Mouse (Mus musculus): ENCODE measurements around the gene Kif26b. TPM values are rescaled to one million over a fixed set of nuclear protein-coding genes. Genes with fewer than 3 reads are reported as not detected.

Gene Kif26b
- polyA plus RNA-seq, 1 experiment from 2014 or later = 8.7 TPM

- ATAC-seq = no peak
- no peaks in the 10 kb centered on the region for H3K36me3 ChIP-seq (ENCODE audit: control insufficient read depth, insufficient read depth, low read length)
- 88% methylated on average over 6 of the region's 6 CpGs for WGBS
Measured at GRCm38 (mm10) chr1:178552278-178552897, 23.5 kb downstream of the Kif26b start.

DNA sequence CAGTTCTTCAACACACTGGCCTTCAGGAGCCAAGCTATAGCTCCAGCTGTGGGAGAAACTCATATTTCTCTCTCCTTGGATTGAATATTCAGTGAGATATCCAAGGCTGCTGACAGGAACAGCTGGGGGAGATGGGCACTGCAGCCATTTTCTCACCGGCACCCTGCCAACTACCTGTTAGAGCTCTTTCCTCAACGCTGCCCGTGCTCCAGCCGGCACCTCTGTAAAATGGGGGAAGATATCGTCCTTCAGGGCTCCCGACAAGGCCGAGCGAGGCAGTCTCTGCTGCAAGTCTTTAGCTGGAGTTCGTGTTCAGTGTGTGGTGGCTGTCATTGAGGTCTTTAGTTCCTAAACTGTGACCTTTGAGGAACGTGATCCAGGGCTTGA lies 24.0 kb downstream of the Kif26b start:
- WGBS = 58% methylated on average over 10 of the region's 10 CpGs
- H3K4me1 ChIP-seq (ENCODE audit: control insufficient read depth, insufficient read depth, low read depth, low read length) = no peaks in the 10 kb centered on the region; the same call in 1 of the 2 replicates
- ATAC-seq = no peak
- no peaks in the 10 kb centered on the region for H3K9me3 ChIP-seq (ENCODE audit: control insufficient read depth, low read length)
- H3K27ac ChIP-seq (ENCODE audit: low read depth, low read length) = no peak overlapping the region
- no peaks in the 10 kb centered on the region for H3K36me3 ChIP-seq (ENCODE audit: control insufficient read depth, insufficient read depth, low read length)
- no peaks in the 10 kb centered on the region for H3K27me3 ChIP-seq (replicated peaks; ENCODE audit: control insufficient read depth, insufficient read depth, low read length)
- no peak overlapping the region for H3K4me3 ChIP-seq (ENCODE audit: low read length)
- H3K9ac ChIP-seq (ENCODE audit: low read depth, low read length) = no peak overlapping the region
- no peak overlapping the region for H3K4me2 ChIP-seq (ENCODE audit: low read length)

More at GRCm38 (mm10) chr1:178552278-178552897, 23.5 kb downstream of the Kif26b start:
- no peaks in the 10 kb centered on the region; the same call in 1 of the 2 replicates for H3K4me1 ChIP-seq (ENCODE audit: control insufficient read depth, insufficient read depth, low read depth, low read length)
- no peaks in the 10 kb centered on the region for H3K9me3 ChIP-seq (ENCODE audit: control insufficient read depth, low read length)
- no peak overlapping the region for H3K4me2 ChIP-seq (ENCODE audit: low read length)
- H3K9ac ChIP-seq (ENCODE audit: low read depth, low read length) = no peak overlapping the region
- no peaks in the 10 kb centered on the region for H3K27me3 ChIP-seq (replicated peaks; ENCODE audit: control insufficient read depth, insufficient read depth, low read length)
- H3K4me3 ChIP-seq (ENCODE audit: low read length) = no peak overlapping the region
- no peak overlapping the region for H3K27ac ChIP-seq (ENCODE audit: low read depth, low read length)

DNA sequence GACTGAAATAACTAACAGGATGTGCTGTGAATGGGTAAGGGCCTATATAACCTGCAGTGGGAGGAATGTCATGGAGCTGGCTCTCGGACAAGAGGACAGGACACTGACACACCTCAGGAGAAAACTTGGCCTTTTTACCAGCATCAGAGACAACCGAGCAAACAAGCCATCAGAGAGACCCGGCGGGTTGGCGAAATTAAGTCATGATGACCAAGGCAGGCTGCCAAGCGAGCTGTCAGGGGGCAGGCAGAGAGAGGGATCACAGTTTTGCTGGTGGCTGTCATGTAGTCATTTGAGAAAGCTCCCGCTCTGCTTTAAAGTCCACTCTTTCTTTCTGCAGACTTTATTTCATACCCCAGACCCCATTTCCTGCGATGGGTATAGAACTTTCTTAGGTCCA lies 27.3 kb downstream of the Kif26b start:
- H3K4me3 ChIP-seq (ENCODE audit: low read length) = no peak overlapping the region
- no peak overlapping the region for H3K27ac ChIP-seq (ENCODE audit: low read depth, low read length)
- no peaks in the 10 kb centered on the region; the same call in 1 of the 2 replicates for H3K9me3 ChIP-seq (ENCODE audit: control insufficient read depth, low read length)
- WGBS = 86% methylated on average over 8 of the region's 8 CpGs
- H3K4me2 ChIP-seq (ENCODE audit: low read length) = no peak overlapping the region
- no peak for ATAC-seq
- H3K27me3 ChIP-seq (replicated peaks; ENCODE audit: control insufficient read depth, insufficient read depth, low read length) = no peaks in the 10 kb centered on the region
- no peaks in the 10 kb centered on the region; the same call in 1 of the 2 replicates for H3K4me1 ChIP-seq (ENCODE audit: control insufficient read depth, insufficient read depth, low read depth, low read length)
- no peak overlapping the region for H3K9ac ChIP-seq (ENCODE audit: low read depth, low read length)
- H3K36me3 ChIP-seq (ENCODE audit: control insufficient read depth, insufficient read depth, low read length) = no peaks in the 10 kb centered on the region

GRCm38 (mm10) chr1:178560043-178560442 lies 31.1 kb downstream of the Kif26b start:
- H3K9me3 ChIP-seq (ENCODE audit: control insufficient read depth, low read length) = no peaks in the 10 kb centered on the region; the same call in 1 of the 2 replicates
- no peaks in the 10 kb centered on the region for H3K27me3 ChIP-seq (replicated peaks; ENCODE audit: control insufficient read depth, insufficient read depth, low read length)
- H3K27ac ChIP-seq (ENCODE audit: low read depth, low read length) = no peak overlapping the region
- H3K36me3 ChIP-seq (ENCODE audit: control insufficient read depth, insufficient read depth, low read length) = no peaks in the 10 kb centered on the region
- H3K4me2 ChIP-seq (ENCODE audit: low read length) = no peak overlapping the region
- no peak for ATAC-seq
- 97% methylated on average over 1 of the region's 1 CpGs for WGBS
- H3K4me3 ChIP-seq (ENCODE audit: low read length) = no peak overlapping the region
- no peaks in the 10 kb centered on the region for H3K4me1 ChIP-seq (ENCODE audit: control insufficient read depth, insufficient read depth, low read depth, low read length)
- no peak overlapping the region for H3K9ac ChIP-seq (ENCODE audit: low read depth, low read length)

DNA sequence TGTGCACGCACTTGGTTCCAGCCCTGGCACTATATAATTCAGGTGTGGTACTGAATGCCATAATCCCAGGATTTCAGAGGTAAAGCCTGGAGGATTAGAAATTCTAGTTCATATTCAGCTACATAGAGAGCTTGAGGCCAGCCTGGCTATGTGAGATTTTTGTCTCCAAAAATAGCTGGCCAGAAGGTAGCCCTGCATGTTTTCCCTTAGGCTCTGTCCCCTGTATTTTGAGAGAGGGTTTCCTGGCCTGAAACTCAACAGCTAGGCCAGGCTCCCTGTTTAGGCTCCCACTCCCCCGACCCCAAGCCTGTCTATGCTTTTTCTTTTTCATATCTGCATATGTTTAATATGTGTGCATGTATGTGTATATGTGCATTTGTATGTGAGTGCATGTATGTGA lies 34.9 kb downstream of the Kif26b start:
- ATAC-seq = no peak

DNA sequence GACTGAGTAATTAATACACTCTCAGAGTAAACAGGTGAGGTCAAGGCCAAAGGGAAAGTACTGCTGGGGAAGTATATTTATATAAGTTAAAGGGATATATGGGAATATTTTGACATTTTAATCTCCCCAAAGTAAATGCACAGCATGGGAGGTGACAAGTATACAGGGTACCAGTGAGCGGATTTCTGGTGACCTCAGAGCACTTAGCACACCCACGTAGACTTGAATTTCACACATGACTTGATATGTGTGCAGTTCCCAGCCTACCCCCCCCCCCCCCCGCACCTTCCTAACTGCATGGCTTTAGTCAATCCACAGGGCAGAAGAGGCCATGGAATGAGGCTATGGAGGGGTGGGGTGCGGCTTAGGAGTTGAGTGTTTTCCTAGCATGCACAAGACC lies 35.9 kb downstream of the Kif26b start:
- H3K36me3 ChIP-seq (ENCODE audit: control insufficient read depth, insufficient read depth, low read length) = no peaks in the 10 kb centered on the region
- no peak overlapping the region for H3K4me3 ChIP-seq (ENCODE audit: low read length)
- ATAC-seq = no peak
- no peak overlapping the region for H3K27ac ChIP-seq (ENCODE audit: low read depth, low read length)
- H3K9me3 ChIP-seq (ENCODE audit: control insufficient read depth, low read length) = no peaks in the 10 kb centered on the region; the same call in 1 of the 2 replicates
- WGBS = 62% methylated on average over 4 of the region's 4 CpGs
- no peak overlapping the region for H3K4me2 ChIP-seq (ENCODE audit: low read length)
- no peak overlapping the region for H3K9ac ChIP-seq (ENCODE audit: low read depth, low read length)
- no peaks in the 10 kb centered on the region for H3K4me1 ChIP-seq (ENCODE audit: control insufficient read depth, insufficient read depth, low read depth, low read length)
- no peaks in the 10 kb centered on the region for H3K27me3 ChIP-seq (replicated peaks; ENCODE audit: control insufficient read depth, insufficient read depth, low read length)

More for the DNA sequence above, 34.9 kb downstream of the Kif26b start:
- no peaks in the 10 kb centered on the region for H3K4me1 ChIP-seq (ENCODE audit: control insufficient read depth, insufficient read depth, low read depth, low read length)
- no peaks in the 10 kb centered on the region for H3K36me3 ChIP-seq (ENCODE audit: control insufficient read depth, insufficient read depth, low read length)
- H3K27ac ChIP-seq (ENCODE audit: low read depth, low read length) = no peak overlapping the region
- no peak overlapping the region for H3K4me3 ChIP-seq (ENCODE audit: low read length)
- 82% methylated on average over 2 of the region's 2 CpGs for WGBS
- no peaks in the 10 kb centered on the region for H3K27me3 ChIP-seq (replicated peaks; ENCODE audit: control insufficient read depth, insufficient read depth, low read length)
- no peak overlapping the region for H3K4me2 ChIP-seq (ENCODE audit: low read length)
- H3K9ac ChIP-seq (ENCODE audit: low read depth, low read length) = no peak overlapping the region
- no peaks in the 10 kb centered on the region; the same call in 1 of the 2 replicates for H3K9me3 ChIP-seq (ENCODE audit: control insufficient read depth, low read length)

- no peak for ATAC-seq
- Histone ChIP-seq H3K4me1 (ENCODE audit: control insufficient read depth, insufficient read depth, low read depth, low read length) (peaks cover 5% of the 10 kb centered on the region), H3K4me2 (ENCODE audit: low read length) (no peak overlapping the region), H3K27ac (ENCODE audit: low read depth, low read length) (no peak overlapping the region), H3K36me3 (ENCODE audit: control insufficient read depth, insufficient read depth, low read length) (no peaks in the 10 kb centered on the region), H3K9ac (ENCODE audit: low read depth, low read length) (no peak overlapping the region), H3K27me3 (replicated peaks; ENCODE audit: control insufficient read depth, insufficient read depth, low read length) (no peaks in the 10 kb centered on the region), H3K4me3 (ENCODE audit: low read length) (no peak overlapping the region), H3K9me3 (ENCODE audit: control insufficient read depth, low read length) (no peaks in the 10 kb centered on the region)
- 67% methylated on average over 7 of the region's 7 CpGs for WGBS
Measured at GRCm38 (mm10) chr1:178568551-178569545, 39.9 kb downstream of the Kif26b start.

GRCm38 (mm10) chr1:178571009-178571408 lies 42.1 kb downstream of the Kif26b start:
- Histone ChIP-seq H3K27me3 (replicated peaks; ENCODE audit: control insufficient read depth, insufficient read depth, low read length) (no peaks in the 10 kb centered on the region), H3K4me3 (ENCODE audit: low read length) (no peak overlapping the region), H3K9ac (ENCODE audit: low read depth, low read length) (no peak overlapping the region), H3K9me3 (ENCODE audit: control insufficient read depth, low read length) (peaks cover 5% of the 10 kb centered on the region), H3K4me1 (ENCODE audit: control insufficient read depth, insufficient read depth, low read depth, low read length) (peaks cover 5% of the 10 kb centered on the region), H3K36me3 (ENCODE audit: control insufficient read depth, insufficient read depth, low read length) (no peaks in the 10 kb centered on the region), H3K27ac (ENCODE audit: low read depth, low read length) (no peak overlapping the region), H3K4me2 (ENCODE audit: low read length) (no peak overlapping the region)
- WGBS = 54% methylated on average over 4 of the region's 4 CpGs
- no peak for ATAC-seq

DNA sequence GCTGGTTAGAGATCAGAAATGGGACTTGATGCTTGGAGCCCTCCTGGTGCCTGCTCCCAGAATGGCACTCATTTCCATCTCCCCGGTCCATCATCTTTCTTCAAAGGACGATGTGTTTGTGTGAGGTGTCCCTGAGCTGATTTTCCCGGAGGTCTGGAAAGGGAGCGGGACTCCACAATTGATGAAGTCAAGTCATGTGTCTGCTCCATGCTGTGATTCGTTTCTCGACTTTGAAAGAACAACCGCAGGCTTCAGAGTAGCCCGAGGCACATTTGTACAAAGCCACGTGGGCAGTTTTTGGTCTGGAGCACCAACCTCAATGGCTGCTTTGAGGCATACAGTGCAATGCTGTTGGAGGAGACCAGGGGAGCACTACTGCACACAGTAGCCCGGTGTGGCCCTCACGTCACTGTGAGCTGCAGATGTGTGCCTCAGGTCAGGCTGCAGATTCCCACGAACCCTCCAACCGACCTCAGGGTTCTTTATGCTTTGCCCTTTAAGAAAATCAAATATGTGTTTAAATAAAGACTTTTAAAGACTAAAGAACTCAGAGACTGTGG lies 43.0 kb downstream of the Kif26b start:
- peaks cover 5% of the 10 kb centered on the region for H3K9me3 ChIP-seq (ENCODE audit: control insufficient read depth, low read length)
- H3K4me2 ChIP-seq (ENCODE audit: low read length) = no peak overlapping the region
- H3K4me1 ChIP-seq (ENCODE audit: control insufficient read depth, insufficient read depth, low read depth, low read length) = peaks cover 5% of the 10 kb centered on the region
- H3K27me3 ChIP-seq (replicated peaks; ENCODE audit: control insufficient read depth, insufficient read depth, low read length) = no peaks in the 10 kb centered on the region
- ATAC-seq = no peak
- no peak overlapping the region for H3K9ac ChIP-seq (ENCODE audit: low read depth, low read length)
- H3K27ac ChIP-seq (ENCODE audit: low read depth, low read length) = no peak overlapping the region
- H3K4me3 ChIP-seq (ENCODE audit: low read length) = no peak overlapping the region
- WGBS = 32% methylated on average over 13 of the region's 13 CpGs
- H3K36me3 ChIP-seq (ENCODE audit: control insufficient read depth, insufficient read depth, low read length) = no peaks in the 10 kb centered on the region

Data from hindbrain, embryonic 16.5 days (tissue).